1 mouse cellular context compared by ENCODE assay signal in the genomic region with DNA sequence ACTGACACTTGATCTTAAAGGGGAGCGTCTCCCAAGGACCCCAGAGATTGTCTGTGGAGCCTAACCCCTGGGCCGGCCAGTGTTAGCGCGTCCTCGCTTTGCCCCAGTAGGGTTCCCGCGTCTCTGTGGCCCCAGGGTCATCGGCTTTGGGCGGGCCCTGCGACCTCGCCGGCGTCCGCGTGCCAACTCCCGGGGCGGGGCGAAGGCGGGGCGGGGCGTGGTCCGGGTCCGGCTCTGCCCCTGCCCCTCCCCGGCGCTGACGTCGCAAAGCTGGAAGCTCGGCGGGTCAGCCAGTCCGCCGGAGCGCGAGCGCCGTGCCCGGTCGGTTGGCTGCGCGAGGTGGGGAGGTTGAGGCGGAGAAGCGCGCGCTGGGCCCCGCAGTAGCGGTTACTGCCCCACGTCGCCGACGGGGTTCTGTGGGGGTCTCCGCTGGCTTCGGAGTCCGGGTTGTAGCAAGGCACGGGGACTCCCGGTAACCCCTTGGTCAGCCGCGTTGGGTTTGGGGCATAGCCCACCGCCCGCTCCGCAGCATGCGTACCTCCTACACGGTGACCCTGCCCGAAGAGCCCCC.
A peak's percentile ranks its signal among the peaks of the same experiment; 100 is the strongest.
TF ChIP-seq lines count a peak whose summit lies in the region.

No protein-coding gene starts in this region.

TF ChIP-seq in CH12.LX, 34 proteins besides CTCF, POLR2A, EP300 and RAD21 (continued from another document):
- TF ChIP-seq MXI1 (IDR thresholded peaks at IDR 0.05; ENCODE audit: low read depth, low read length): peak; percentile 30; the same call in 1 of the 2 replicates
- no peak for TF ChIP-seq CHD1 (IDR thresholded peaks at IDR 0.05; ENCODE audit: low read depth, low read length)
- TF ChIP-seq NELFE (IDR thresholded peaks at IDR 0.05; ENCODE audit: low read depth, low read length): peak; percentile 67
- no peak for TF ChIP-seq NRF1 (IDR thresholded peaks at IDR 0.05; ENCODE audit: low read depth, low read length)
- no peak for TF ChIP-seq TBP (conservative IDR thresholded peaks at IDR 0.05; ENCODE audit: low read depth, low read length)
- 0 out of 2 replicates have a peak, but pooled peaks have one; percentile 28 for TF ChIP-seq ZMIZ1 (IDR thresholded peaks at IDR 0.05; ENCODE audit: low read depth, low read length)
- no peak for TF ChIP-seq ELF1 (IDR thresholded peaks at IDR 0.05; ENCODE audit: low read depth, low read length)
